Mouse (Mus musculus): ENCODE data around the gene Ccl6.
"Not testable (repeated sequence)": the region's sequence is repeated elsewhere in the genome, so short reads cannot be mapped to it uniquely, and the experiment has no call there.

Gene Ccl6

DNA sequence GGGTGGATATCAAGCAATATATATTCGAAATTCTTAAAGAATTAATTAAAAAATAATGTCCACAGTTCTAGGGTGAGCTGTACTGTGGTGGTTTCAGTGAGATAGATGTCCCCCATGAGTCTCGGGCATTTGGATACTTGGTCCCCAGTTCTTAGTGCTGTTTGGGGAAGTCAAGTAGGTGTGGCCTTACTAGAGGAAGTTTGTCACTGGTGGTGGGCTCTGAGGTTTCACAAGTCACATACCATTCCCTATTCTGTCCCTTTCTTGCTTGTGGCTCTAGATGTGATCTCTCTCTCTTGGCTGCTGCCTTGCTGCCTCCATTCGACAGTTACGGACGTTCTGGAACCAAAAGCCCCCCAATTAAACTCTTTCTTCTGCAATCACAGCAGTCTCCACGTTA is 32.5 kb downstream of the Ccl6 start:
- DNase-seq (ENCODE audit: low read depth, low spot score): no peak

DNA sequence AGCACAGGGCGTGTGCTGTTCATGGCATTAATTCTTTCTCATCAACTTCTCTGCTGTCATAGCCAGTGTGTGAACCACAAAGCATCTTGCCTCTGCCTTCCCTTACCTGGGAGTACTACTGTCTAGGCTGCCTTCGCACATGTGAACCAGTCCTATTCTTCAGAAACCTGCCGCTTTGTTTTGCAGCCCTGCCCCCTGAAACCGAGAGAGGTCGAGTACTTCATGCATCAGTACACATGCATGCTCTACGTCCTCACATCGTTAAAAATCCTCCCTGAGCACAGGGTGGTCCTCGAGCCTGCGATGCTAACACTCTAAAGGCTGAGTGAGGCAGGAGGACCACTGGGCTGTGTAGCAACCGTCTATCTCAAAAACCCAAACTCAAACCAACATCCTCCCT is 35.8 kb downstream of the Ccl6 start:
- DNase-seq (ENCODE audit: low read depth, low spot score): no peak

GRCm38 (mm10) chr11:83556085-83556781 is 36.7 kb downstream of the Ccl6 start:
- peak; percentile 49 for DNase-seq (ENCODE audit: low read depth, low spot score)

DNA sequence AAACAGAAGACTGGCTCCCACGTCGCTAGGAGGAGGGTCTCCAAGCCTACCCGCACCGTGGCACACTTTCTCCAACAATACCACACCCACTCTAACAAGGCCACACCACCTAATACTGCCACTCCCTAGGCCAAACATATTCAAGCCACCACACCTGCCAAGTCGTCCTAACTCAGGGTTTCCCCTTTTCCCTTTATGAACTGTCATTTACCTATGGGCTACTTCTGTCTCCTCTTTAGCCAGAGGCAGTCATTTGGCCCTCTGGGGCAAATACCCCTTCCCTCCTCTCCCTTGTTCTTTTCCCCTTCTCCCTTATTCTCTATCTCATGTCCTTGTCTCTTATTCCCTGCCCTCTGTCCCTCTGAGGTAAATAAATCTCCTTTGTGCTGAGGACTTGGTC is 41.2 kb downstream of the Ccl6 start:
- DNase-seq (ENCODE audit: low read depth, low spot score): no peak

DNA sequence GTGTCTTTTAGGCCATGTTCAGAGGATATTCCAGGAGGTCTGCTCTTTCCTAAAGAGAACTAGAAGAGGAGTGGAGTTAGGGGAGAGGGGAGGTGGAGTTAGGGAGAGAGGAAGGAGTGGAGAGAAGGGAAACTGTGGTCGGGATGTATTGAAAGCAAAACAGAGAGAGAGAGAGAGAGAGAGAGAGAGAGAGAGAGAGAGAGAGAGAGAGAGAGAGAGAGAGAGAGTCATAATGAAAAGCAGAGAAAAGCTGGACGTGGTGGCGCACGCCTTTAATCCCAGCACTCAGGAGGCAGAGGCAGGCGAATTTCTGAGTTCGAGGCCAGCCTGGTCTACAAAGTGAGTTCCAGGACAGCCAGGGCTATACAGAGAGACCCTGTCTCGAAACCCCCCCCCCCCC is 41.9 kb downstream of the Ccl6 start:
- not testable (repeated sequence) for DNase-seq (ENCODE audit: low read depth, low spot score)

DNA sequence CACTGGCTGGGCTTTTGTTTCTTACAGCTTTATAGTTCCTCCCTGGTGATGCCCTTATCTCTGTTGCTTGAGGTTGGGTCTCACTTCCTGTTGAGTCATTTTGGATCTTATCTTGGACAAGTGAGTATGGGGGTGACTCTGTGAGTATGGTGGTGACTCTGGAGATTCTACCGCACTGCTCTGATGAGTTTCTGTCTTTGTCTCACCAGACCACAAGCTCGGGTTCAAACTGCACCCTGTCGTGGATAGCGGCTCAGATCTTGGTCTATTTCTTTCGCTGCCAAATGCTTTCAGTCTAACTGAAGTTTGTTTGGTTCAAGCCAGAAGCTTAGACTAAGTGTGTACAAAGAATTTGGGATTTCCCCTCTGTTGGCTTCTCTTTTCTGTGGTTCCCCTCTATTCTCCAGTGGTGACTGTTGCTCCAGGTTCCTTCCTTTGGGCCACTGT is 42.7 kb downstream of the Ccl6 start:
- no peak for DNase-seq (ENCODE audit: low read depth, low spot score)

GRCm38 (mm10) chr11:83544214-83544613 is 48.7 kb downstream of the Ccl6 start:
- no peak for DNase-seq (ENCODE audit: low read depth, low spot score)

DNA sequence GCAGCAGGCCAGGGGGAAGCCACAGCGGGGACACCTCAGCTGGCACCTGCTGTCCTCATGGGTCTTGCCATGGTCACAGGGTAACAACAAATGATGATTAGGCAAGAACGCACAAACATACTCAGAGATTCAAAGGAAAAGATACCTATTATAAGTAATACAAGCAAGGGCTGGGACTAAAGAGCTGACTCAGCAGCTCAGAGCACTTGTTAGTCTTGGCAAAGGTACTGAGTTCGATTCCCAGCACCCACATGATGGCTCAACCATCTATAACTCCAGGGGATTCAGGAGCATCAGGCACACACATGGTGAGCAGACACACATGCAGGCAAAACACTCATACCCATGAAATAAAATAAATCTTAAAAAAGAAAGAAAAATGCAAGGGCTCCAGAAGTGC is 51.5 kb downstream of the Ccl6 start:
- no peak for DNase-seq (ENCODE audit: low read depth, low spot score)

DNA sequence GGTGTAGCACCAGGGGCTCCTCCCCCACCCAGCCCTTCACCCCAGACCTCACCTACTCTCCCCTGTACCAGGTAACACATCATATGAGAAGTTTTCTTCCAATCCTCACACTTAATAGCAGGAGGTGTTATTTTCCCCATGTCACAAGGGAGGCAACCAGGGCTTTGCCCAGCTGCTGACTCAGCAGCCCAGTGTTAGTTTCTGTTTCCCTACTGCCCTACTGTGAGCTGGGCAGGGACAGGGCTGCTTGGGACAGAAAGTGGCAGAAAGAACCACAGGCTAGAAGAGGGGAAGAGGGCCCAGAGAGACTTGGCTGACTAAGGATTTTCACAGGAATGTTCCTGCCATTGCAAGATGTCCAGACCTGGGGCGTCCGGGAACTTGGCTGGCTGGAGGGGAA is 52.0 kb downstream of the Ccl6 start:
- DNase-seq (ENCODE audit: low read depth, low spot score): no peak

- DNase-seq (ENCODE audit: low read depth, low spot score): no peak
These were observed 54.1 kb downstream of the Ccl6 start for GRCm38 (mm10) chr11:83538705-83539314.
